Comparison of ENCODE assay signal across 9 mouse cellular contexts in genomic region chr3:109469465-109469864, GRCm38 (mm10).
DNase-seq lines count a peak whose midpoint lies in the region; ATAC-seq and TF ChIP-seq lines count a peak whose summit lies in the region.
"Had no signal": no experiment of that assay in that cellular context is flagged by ENCODE, and none has a peak within 500 bp of the region (broad histone marks: within the 10 kb centered on the region; RNA-seq: fewer than 3 reads in every experiment).

No protein-coding gene starts in this region.

- H3K4me3 ChIP-seq in cerebellum, adult 2 months (replicated peaks; ENCODE audit: insufficient read depth, low read depth, low read length): no peak overlapping the region

- TF ChIP-seq POLR2A in cerebellum, adult 2 months (IDR thresholded peaks at IDR 0.05; ENCODE audit: borderline replicate concordance, insufficient read depth, low read length): no peak

- no peaks in the 10 kb centered on the region for H3K27me3 ChIP-seq in cerebellum, adult 2 months (ENCODE audit: control insufficient read depth, insufficient read depth, low read length)

- peak; percentile 51 to 66 for DNase-seq in cerebellum, adult 2 months
- peak; percentile 5 to 7 for DNase-seq in right cerebral cortex, postnatal 36 days (ENCODE audit: low spot score in 2 of 2)
- no peak for DNase-seq in right cerebral cortex, postnatal 10 days (ENCODE audit: low spot score in 2 of 2)
- DNase-seq in heart, postnatal 36 days: peak; percentile 58 to 59
- peak; percentile 39 for DNase-seq in urinary bladder, postnatal 25 days (ENCODE audit: low spot score)
- DNase-seq in thymus, postnatal 14 days: no peak
- no peak for DNase-seq in spleen, adult 18-20 months

- H3K27ac ChIP-seq in cerebellum, adult 2 months (ENCODE audit: insufficient read depth, low read length): no peak overlapping the region
- H3K27ac ChIP-seq: kidney, postnatal 0 days had no signal

- no peak for ATAC-seq in cerebellum, adult (ENCODE audit: insufficient number of reproducible peaks, low FRiP score, low TSS enrichment)

- intact Hi-C loops in heart, postnatal 36 days (cut with DNase I): no loop called here

- no peaks in the 10 kb centered on the region for H3K4me1 ChIP-seq in cerebellum, adult 2 months (ENCODE audit: control insufficient read depth, insufficient read depth, low read length)

- WGBS in cerebellum, adult 2 months: 6% methylated on average over 3 of the region's 3 CpGs

- TF ChIP-seq CTCF in cerebellum, adult 2 months (IDR thresholded peaks at IDR 0.05; ENCODE audit: borderline replicate concordance, insufficient read depth, low read depth, low read length): no peak

Comparison
In these comparisons a context has a peak if more than half of its experiments do, and no peak if none do; other contexts are left out.
1. DNase-seq: peak in cerebellum, adult 2 months (2 of 2), right cerebral cortex, postnatal 36 days (2 of 2), heart, postnatal 36 days (2 of 2) and urinary bladder, postnatal 25 days (single experiment); none in right cerebral cortex, postnatal 10 days (0 of 2), thymus, postnatal 14 days (single experiment) and spleen, adult 18-20 months (0 of 2).